Mouse (Mus musculus): ENCODE measurements at regions not wholly inside any gene's neighbourhood (a gene's known extent, or its start where the extent isn't known, plus 50 kb on each side); places are given as distances from the start of the nearest gene placed in this dataset.
"Not testable (repeated sequence)": the region's sequence is repeated elsewhere in the genome, so short reads cannot be mapped to it uniquely, and the experiment has no call there.

DNA sequence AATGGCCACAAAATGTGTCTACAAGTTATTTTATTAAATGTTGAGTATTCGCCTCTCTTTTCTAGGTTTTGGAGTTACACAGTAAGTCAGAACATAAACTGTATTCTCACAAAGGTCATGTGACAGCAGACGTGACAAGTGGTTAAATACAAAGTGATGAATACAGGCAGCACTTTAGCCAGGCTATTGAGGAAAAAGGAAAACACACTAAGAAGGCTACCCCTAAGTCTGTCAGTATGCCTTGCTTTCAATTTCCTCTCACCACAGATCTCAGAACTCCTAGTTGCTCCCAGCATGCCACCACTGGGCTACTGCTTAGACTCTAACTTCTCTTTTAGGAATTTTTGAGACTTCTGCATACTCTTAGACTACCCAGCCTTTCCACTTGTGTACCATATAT lies 297.9 kb upstream of the Pex5l start:
- no peak for DNase-seq (ENCODE audit: low read depth)

DNA sequence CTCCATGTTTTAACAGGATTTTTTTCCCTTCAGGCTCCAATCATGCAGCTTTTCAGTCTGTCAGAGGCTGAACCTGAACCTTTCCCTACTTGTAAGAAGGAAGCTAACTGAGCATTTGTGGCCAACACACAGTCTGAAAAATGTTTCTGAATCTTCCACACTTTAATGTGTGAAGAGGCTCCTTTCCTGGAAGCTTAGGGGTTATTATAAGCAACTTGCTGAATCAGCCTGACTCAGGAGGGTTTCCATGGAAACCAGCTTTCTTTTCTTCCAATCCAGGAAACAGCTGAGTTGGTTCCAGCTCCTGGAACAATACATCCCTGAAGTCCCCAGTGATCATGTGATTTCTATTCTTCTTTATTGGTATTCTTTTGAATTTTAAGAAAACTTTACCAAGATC lies 297.5 kb upstream of the Pex5l start:
- no peak for DNase-seq (ENCODE audit: low read depth)

DNA sequence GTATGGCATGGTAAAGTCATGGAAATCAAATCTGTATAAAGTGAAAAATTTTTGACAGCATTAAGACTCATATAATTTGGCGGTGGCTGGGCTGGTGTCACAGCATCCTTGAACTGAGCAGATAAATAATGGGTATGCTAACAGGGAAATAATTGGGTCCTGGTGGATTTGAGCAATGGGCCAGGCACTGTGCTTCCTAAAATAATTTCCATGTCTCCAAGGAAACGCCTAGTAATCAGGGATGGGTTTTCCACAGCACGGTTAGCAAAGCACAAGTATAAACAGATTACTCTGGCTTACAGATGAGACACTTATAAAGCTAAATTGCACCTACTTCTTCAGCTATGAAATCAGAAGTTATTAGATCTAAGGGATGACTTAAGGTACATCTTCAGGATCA lies 273.9 kb upstream of the Pex5l start:
- no peak for DNase-seq (ENCODE audit: low read depth)

DNA sequence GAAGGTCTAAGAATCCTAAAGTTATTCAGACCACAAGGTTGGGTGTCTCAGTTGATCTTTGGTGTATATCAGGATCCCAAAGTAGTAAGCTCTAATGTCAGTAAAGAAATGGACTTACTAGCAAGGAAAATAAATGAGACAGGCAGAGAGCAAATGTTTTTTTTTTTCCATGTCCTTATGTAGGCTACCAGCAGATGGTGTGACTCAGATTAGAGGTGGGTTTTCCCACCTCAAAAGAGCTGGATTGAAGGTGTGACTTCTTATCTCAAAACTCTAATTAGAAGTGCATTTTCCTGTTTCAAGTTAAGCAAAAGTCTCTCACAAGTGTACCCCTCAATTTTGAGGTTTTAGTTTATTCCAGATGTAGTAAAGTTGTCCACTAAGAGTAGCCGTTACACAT lies 273.3 kb upstream of the Pex5l start:
- DNase-seq (ENCODE audit: low read depth): no peak

DNA sequence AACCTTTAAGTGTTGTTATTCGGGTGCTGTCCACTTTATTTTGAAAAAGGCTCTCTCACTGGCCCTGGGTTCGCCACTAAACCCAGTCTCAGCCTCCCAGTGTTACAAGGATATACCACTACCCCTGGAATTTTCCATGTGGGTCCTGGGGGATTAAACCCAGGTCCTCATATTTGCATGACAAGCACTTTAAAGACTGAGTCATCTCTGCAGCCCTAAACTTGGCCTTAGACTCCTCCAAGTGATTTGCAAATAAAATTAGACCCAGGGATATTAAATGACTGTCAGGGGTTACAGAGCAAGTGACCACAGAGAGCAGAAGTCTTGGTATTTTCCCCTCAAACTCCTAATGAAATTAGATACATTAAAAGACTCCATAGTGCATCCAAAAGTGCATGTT lies 258.9 kb upstream of the Pex5l start:
- no peak for DNase-seq (ENCODE audit: low read depth)

DNA sequence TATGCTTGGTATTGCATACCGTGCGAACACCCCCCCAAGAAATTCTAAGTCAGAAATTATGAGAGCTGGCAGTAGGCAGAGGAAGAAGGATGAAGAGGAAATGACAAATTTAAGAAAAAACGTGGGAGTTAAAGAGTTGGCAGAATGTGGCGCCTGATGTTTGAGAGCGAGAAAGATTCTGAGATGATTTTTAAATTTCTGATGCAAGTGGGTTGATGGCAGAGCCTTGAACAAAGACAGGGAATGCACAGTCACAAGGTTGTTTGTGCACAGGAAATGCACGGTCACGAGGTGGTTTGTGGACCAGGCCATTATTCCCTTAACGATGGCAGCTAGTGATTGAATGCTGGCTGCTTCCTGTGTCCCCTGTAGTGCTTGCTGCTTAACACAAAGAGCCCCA lies 256.3 kb upstream of the Pex5l start:
- no peak for DNase-seq (ENCODE audit: low read depth)

DNA sequence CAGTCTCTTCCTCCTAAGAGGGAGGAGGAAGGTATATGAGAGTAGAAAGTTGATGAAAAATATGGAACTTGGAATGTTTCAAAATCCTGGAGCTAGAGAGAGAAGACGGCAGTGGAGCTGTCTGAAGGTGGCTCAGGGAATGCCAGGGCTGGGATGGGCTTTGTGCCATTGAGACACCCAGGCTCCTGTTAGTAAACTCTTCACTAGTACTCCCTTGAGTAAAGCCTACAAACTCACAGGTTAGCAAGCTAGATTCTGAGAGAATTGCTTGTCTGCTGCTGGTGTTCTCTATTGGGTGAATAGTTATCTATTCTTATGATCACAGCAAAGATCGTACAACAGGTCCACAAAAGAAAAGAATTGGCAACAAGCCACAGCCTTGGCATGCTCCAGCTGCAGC lies 255.3 kb upstream of the Pex5l start:
- DNase-seq (ENCODE audit: low read depth): no peak

DNA sequence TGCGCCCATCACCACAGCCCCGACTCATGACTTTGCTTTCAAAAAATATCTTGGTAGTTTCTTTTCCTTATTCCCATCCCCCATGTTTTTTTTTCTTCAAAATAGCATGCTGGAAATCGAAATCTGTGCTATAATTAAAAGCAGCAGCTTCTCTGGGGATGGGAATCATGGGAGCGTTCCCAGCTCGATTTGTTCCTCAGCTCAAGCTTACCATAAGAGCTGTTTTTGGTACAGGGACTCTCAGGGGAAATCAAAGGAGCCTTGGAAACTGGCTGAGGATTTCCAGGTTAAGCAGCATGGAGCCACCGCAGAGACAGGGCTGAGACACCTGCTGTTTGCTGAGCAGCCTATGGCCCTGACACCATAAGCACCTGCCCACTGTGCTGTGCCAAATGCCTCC lies 254.2 kb upstream of the Pex5l start:
- no peak for DNase-seq (ENCODE audit: low read depth)

DNA sequence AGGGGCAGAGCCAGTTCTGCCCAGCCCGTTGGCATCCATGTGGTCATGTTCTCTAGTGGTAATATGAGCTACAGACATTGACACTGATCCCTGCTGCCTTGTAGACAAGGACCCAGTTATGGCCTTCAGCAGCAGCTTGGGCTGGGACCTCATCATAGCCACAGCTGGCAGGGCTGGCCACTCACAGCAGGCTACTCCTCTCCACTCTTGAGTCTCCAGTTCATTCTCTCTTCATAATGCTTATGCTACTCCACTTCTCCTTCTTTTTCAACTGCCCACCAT lies 249.4 kb upstream of the Pex5l start:
- DNase-seq (ENCODE audit: low read depth): no peak

DNA sequence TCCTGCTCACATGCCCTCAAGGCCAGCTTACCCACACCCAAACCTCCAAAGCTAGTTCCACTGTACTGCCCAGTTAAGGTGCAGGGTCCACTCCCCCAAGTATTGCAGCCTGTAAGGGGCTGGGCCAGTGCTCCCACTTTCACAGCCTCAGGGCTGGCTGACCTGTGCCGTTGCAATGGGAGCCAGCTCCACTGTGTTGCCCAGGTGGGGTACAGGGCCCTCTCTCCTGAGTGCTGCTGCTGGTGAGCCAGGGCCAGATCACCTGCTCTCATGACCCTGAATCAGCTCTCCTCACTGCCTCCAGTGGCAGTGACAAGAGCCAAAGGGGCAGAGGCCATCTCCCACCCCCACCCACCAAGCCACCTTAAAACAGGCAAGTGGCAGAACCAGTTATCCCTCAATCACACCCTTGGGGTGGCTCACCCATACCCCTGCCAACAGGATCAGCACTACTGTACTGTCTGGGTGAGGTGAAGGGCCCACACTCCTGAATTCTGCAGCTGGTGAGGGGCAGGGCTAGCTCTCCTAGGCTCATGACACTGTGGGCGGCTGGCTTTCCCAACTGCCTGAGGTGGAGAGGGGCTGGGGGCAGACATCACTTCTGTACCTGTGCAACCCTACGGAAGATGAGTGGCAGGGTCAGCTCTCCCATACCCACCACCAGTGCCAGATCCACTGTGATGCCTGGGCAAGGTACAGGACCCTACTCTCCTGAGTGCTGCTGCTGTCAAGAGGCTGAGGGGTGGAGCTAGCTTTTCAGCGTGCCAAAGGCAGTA lies 248.9 kb upstream of the Pex5l start:
- DNase-seq (ENCODE audit: low read depth): no peak

DNA sequence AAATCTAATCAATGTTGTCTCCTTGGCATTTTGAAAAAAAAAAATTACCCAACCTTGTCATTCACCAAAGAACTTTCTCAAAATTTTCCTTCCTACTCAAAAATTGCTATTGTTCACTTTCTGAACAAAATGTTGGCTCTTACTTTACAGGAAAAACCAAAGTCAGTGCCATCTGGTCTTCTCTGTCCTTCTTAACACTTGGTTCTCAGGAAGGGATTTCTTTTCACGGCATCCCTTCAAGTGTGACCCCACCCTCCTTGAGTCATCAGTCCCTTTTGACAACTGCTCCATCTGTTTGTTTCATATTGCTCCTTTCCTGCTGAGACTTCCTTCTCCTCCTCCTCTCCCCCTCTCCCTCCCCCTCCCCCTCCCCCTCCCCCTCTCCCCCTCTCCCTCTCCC lies 245.1 kb upstream of the Pex5l start:
- no peak for DNase-seq (ENCODE audit: low read depth)

DNA sequence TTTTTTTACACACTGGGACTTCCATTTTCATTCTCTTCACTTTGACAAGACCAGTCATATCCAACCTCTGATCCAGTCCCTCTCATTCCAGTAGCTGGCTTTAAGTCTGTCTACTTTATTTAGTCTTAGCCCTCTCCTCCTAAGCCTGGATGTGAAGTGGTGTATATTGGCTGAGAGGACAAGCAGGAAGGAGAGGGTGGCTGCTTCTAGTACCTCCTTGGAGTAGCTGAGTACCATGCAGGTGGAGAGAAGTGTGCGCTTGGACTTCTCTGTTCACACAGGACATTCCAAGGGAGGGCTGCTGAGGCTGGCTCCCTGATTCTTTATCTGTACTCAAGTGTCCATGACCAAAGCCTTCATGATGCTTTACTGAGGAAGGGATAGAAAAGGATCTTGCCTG lies 240.6 kb upstream of the Pex5l start:
- no peak for DNase-seq (ENCODE audit: low read depth)

DNA sequence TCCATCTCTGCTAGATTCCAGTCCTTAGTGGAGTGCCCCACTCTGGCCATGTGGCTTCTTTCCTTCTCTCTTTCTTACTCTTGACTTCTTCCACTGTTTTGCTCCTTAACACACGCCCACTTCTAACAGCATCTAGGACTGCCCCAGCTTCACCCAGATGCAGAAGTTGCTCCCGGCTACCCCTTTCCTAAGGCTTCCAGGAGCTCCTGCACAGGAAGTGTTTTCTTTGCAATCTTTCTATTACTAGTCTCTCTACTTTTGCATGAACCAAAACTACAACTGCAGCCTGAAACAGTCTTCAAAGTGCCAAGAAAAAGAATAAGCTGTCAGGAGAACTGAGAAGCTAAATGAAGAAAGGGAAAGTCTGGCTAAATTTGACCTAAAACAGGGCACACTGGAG lies 236.6 kb upstream of the Pex5l start:
- DNase-seq (ENCODE audit: low read depth): no peak

DNA sequence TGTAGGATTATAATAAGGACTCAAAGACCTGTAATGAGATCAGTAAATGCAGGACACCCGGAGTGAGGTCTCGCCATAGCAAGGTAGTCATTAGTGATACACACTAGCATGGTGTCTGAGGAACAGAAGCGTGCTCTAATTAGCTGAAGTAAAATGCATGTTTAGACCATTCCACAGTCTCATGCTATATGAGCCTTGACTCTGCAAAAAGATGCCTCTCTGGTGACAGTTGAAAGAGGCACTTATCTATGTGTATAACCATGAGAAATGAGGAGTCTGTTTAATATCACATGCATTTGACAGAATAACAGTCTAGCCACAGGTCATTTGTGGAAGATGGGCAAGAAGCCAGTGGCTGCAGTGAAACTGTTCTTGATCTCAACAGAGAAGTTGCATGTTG lies 232.1 kb upstream of the Pex5l start:
- DNase-seq (ENCODE audit: low read depth): no peak

DNA sequence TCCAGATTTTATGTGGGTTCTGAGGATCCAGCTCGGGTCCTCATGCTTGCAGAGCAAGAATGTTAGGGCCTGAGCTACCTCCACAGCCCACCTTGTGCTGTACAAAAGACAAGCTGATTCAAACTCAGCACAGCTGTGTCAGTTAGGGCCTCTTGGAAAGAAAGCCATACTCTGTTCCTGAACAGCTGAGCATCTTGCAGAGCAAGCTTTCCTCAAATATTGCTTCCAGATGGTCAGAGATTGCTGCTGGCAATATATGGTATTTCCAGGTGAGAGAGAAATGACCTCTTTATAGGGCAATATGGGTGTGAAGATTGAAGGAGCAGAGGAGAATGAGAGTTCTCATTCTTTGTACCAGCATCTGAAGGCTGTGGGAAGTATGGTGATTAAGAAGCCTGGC lies 229.8 kb upstream of the Pex5l start:
- no peak for DNase-seq (ENCODE audit: low read depth)

DNA sequence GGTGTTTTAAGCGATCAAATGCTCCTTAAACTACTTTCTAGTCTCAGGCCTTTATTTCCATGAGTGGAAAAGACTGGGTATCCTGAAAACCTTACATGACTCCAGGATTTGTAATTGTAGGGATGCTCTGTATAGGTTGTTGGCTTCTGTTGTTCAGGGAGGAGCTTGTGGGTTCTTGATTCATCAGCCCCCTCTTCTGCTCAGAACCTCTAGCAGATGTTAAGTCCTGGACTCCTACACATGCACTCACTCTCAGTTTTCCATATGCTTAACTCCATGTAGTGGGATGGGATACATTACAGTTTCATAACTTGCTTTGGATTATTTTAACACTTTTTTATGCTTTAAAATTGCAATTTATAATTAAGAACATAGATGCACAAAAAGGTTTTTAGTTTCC lies 220.5 kb upstream of the Pex5l start:
- no peak for DNase-seq (ENCODE audit: low read depth)

DNA sequence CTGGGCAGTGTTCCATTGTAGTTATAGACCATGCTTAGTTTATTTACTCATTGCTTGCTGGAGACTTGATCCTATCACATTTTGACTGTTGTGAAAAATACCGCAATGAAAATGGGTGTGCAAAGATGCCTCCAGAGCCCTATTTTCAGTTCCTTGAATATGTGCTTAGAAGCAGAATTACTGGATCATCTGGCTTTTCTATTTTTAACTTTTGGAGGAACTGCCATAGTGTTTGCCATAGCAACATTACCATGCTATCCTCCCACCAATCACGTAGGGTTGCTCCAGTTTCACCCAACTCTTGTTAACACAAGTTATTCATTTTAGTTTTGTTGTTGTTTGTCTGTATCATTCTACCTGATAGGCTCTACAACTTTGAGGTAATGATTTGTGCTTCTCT lies 217.0 kb upstream of the Pex5l start:
- DNase-seq (ENCODE audit: low read depth): no peak

DNA sequence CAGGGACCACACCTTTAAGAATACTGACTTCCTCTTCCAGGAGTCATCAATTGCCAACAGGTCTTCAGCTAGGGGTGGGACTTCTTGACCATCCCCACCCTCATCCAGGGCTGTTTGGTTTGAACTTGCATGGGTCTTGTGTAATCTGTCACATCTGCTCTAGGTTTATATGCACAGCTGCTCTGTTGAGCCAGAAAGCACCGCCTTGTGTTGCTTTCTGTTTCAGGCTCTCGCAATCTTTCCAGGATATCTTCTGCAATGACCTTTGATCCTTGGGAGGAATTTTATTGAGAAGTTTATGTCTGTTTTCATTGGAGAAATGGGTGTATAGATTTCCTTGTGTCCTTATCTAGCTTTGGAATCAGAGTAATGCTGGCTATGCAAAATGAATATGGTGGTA lies 210.8 kb upstream of the Pex5l start:
- no peak for DNase-seq (ENCODE audit: low read depth)

DNA sequence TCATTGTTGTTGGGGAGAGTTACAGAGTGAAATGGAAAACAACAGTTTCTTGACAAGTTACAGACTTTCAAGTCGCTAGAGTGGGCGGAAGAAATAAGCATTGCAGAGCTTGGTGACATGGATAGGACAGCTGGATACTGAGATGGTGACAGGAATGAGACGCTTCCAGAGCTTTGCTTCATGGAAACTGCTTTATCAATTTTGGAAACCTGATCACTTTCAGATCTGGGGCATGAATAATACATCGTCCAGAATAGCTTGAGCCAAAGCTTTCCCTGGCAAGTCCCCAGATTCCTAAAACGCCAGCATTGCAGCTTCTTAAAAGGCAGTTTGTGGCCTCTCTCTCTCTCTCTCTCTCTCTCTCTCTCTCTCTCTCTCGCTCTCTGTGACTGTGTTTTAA lies 207.9 kb upstream of the Pex5l start:
- DNase-seq (ENCODE audit: low read depth): no peak

DNA sequence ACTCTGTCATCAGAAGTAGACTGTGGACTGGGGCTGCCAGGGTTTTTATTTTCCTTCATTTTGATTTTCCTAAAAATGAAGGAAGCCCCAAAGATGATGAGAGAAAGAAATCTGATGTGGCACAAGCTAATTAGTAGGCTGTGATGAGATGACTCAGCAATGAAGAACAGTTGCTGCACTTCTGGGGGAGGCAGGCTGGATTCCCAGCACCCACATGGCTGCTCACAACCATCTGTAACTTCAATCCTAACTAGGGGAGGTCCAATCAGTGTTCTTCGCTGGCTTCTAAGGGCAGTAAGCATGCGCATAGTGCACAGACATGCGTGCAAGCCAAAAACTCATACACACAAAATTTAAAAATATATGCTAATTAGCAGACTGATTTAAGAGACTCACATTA lies 191.0 kb upstream of the Pex5l start:
- DNase-seq (ENCODE audit: low read depth): no peak

DNA sequence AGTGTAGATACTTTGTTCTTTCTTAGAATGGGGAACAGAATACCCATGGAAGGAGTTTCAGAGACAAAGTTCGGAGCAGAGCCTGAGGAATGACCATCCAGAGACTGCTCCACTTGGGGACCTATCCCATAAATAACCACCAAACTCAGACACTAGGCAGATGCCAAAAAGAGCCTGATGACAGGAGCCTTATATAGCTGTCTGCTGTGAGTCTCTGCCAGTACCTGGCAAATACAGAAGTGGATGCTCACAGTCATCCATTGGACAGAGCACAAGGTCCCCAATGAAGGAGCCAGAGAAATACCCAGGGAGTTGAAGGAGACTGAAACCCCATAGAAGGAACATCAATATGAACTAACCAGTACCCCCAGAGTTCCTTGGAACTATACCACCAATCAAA lies 174.6 kb upstream of the Pex5l start:
- not testable (repeated sequence) for DNase-seq (ENCODE audit: low read depth)

DNA sequence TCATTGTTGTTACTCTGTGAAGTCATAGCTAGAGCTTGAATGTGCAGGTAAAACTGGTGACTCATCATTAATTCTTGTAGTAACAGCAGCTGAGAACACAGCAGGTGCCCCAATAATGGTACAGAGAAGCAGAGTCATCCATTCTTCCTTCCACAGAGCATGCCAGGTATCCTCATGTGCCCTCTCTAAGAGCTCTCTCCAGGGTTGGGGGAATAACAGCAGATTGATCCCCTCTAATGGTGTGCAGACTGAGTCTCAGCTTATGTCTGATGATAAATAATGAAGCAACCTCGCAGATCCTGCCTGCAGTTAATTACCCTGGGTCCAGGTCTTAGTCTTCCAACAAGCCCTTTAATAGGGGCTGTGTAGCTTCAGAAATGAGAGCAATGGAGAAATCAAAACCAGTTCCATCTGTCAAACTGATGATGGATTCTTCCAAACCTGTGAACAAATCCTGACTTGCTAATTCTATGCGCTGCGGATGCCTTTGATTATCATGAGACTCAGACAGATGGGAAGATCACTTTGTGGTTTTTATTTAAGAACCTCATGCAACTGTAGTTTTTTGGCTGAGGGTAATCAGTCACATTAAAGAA lies 169.3 kb upstream of the Pex5l start:
- no peak for DNase-seq (ENCODE audit: low read depth)

DNA sequence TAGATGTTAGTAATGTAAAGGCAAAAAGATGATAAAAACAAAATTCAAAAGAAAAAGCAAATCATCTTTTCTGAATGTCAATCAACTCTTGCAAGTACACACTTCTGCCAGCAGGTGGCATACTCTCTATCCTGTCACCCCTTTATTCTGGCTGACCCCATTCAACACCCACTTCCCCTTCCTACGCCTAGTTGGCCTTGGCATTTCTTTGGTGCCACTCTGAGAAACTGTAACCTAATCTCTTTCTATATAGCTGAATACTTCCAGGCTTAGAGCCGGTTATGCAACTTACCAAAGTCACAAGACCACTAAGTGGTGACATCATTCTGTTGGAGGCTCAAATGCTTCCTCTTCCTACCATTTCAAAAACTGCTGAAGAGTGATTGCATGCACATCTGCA lies 165.2 kb upstream of the Pex5l start:
- peak; percentile 24 for DNase-seq (ENCODE audit: low read depth)

DNA sequence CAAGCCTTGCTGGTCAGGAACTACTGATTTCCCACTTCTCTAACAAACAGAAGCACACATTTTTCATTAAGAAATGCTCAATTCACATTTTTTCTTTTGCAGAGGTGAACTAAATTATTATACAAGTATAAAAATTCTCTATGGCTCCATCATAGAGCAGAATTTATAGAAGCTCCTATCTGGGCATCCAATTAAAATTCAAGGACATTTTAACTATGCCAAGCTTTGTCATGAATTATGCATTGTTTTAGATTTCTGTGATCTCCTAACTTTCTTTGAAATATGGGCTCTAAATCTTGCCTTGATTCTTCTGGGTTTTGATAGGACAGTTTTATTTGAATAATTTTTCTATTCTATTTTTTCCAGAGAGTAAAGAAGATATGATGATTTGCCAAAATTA lies 163.1 kb upstream of the Pex5l start:
- no peak for DNase-seq (ENCODE audit: low read depth)

DNA sequence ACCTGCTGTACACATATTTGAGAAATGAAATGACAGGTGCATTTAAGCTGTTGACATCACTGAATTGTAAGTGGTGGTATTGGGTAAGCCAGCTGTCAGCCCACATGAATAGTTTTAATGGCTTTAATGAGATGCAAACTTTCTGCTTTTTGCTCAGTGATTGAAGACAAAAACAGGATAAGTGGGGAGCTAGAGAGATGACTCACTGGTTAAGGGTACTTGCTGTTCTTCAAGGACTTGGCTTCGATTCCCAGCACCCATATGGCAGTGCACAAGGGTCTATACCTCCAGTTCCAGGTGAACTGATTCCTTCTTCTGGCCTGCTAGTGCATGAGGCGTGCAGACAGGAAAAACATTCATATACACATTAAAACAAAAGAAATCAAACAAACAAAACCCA lies 162.7 kb upstream of the Pex5l start:
- no peak for DNase-seq (ENCODE audit: low read depth)

All from NIH3T3 (cell line).